Mouse (Mus musculus): ENCODE measurements around the gene Klrc1.

DNA sequence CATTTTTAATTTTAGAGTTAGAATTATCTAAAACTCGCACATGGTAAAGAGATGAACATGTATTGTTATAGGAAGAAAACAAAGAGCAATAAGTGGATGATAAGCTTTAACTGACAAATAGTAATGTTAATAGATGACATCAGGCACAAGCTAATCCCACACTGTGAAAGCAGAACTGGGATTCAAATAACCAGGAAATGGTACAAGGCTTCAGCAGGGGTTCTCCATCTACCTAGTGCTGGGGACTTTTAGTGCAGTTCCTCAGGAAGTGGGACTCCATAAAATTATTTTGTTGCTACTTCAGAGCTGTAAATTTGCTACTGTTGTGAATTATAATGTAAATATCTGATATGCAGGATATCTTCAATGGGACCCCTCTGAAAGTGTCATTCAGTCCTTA is 48.5 kb upstream of the Klrc1 start:
- TF ChIP-seq EP300 (IDR thresholded peaks at IDR 0.05) (no peak), CTCF (IDR thresholded peaks at IDR 0.05) (no peak)

Measured in lung, postnatal 0 days (tissue).